Mouse (Mus musculus) stomach, postnatal 0 days (tissue): ENCODE measurements around the gene Taok3.

Source experiments
- CTCF ChIP-seq: IDR thresholded peaks from 2 replicates; pipeline ENCODE4 v1.5.1; 2016; ENCODE audit warnings: antibody characterized with exemption, low read depth, mild to moderate bottlenecking, moderate library complexity
- EP300 ChIP-seq: optimal IDR thresholded peaks from 2 replicates; pipeline ENCODE3; 2016; ENCODE audit warnings: antibody characterized with exemption

DNA sequence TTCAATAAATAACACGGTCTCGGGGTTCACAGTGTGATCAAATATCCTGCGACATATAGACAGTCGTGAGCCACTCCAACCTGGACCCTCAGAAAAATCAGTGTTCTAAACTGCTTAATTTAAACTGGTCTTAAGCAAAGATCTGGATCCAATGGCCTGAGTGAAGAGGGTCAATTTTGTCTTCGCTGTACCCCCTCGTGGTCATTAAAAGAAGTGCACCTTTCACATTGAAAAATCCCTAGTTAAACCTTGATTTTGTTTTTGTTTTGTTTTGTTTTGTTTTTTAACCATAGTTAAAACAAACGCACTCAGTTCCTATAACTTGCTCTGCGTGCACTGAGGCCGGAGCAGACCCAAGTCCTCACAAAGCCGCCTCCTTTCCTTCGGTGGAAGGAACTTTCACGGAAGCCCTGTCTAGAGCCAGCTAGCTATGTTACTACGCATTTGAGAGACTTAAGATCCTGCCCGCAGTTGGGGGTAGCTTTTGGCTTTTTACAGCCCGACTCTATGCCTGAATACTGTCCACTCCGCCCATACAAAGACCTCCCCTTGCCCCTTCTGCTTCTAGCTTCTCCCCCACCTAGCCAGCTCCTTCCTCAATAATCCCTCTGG, 5.2 kb upstream of the Taok3 start:
- TF ChIP-seq CTCF, result peak; percentile 78
- TF ChIP-seq EP300, result no peak
